Mouse (Mus musculus) left cerebral cortex, postnatal 10 days (tissue): Measurements from ENCODE around the gene Gla. TPM values are rescaled to one million over a fixed set of nuclear protein-coding genes. Genes with fewer than 3 reads are reported as not detected.
"Not testable (repeated sequence)": the region's sequence is repeated elsewhere in the genome, so short reads cannot be mapped to it uniquely, and the experiment has no call there.

Experiments used
- DNase-seq, 2 experiments: peaks; one replicate each; pipeline ENCODE4 v3.0.0; 2021 to 2022; ENCODE audit warnings: low spot score in 2 of 2, mixed read lengths in 1 of 2; ENCODE audit errors: extremely low spot score in 1 of 2
- intact Hi-C: fragments of 180-260 bp; cut with DNase I; formaldehyde crosslinking; loops from one replicate; pipeline ENCODE4 v1.15.1; 2025
- total RNA-seq, 2 experiments: library from RNA; stranded (reverse); gene quantifications; 2 replicates each; pipeline ENCODE4 v1.2.3; 2021

Gla gene
- total RNA-seq, 2 experiments from 2014 or later: 8.8 to 9.2 TPM

DNA sequence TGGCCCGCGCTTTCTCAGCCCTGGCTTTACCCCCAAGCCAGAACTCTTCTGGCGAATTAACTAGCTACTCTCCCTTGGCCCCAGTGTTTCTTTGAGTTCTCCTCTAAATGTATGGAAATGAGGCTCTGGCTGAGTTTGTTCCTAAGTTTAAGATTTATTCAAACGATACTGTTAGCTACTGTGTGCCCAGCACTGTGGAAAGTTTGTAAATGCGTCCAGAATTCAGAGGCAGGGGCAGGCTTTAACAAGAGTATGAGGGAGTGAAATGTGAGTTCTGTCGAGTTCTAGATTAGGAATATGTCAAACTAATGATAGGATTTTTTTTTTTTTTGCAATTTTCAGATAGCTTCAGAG, 59.0 kb downstream of the Gla start:
- intact Hi-C loops: no loop called here

DNA sequence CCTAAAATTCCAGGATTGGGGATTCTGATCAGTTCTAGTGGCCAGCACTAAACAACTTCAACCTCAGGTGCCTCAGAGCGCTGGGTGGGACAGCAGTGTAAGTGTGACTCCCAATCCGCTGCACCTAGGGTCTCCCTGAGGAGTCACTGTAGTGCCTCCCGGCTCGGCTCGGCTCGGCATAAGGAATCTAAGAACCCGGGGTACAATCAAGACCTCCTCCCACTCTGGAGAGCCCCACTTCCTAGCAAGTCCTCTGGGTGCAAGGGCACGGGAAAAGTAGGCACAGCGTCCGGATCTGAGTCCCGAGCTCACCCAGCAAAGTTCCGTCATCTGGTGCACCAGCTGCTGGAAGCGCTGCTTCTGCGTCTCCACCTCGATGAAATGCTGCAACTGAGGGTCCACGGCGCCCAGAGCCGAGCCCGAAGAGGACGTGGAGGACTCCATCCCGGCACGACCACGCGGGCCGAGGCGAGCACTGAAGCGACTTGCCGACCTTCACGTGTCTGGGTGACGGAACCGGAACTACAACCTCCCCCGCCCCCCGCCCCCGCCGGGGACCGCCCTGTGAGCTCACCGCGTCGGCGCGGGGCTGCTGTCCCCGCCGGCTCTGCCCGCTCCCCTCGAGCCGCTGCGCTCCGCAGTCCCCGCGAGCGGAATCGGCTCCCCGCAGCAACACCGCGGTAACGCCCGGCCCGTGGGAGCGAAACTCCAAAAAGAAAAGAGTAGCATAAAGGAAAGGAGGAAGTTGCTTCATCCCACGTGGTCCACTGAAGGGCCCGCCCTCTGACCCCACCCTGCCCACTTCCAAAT, 59.6 kb downstream of the Gla start, which contains the start of gene Timm8a1:
Gene Timm8a1 (minus strand): TSS at position 721 of the 810 bp plus-strand sequence.
- intact Hi-C loops: no loop called here
- DNase-seq: peak in 1 of 2 experiments; percentile 69

More for the DNA sequence above, 59.0 kb downstream of the Gla start:
- DNase-seq: no peak

GRCm38 (mm10) chrX:134540414-134541135, 60.4 kb downstream of the Gla start:
- DNase-seq: no peak
- intact Hi-C loops: no loop called here

DNA sequence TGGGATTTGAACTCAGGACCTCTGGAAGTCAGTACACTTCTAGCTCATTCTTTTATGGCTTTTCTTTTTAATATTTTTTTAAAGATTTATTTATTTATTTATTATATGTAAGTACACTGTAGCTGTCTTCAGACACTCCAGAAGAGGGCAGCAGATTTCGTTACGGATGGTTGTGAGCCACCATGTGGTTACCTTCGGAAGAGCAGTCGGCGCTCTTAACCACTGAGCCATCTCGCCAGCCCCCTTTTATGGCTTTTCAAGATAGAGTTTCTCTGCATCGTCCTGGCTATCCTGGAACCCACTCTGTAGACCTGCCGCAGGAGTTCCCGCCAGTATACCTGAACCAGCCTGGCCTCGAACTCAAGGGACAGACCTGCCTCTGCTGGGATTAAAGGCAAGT, 61.1 kb downstream of the Gla start:
- DNase-seq, intact Hi-C loops: not testable (repeated sequence)

Other genes starting within 250 kb of the Gla start
- 10 to 100 TPM; 53.9 to 55.4 TPM for gene Drp2, start 196.6 kb downstream of the Gla start, total RNA-seq
- not detected for gene Taf7l, start 124.6 kb downstream of the Gla start, total RNA-seq
- 10 to 100 TPM; 20.2 to 26.5 TPM for gene Timm8a1, start 59.3 kb downstream of the Gla start, total RNA-seq
- gene Btk, start 17.6 kb downstream of the Gla start, total RNA-seq: 1 to 10 TPM in 1 of 2 experiments, under 1 TPM in 1; 0.93 to 1.6 TPM
- 100 to 1,000 TPM; 157 to 158 TPM for gene Rpl36a, start 15.5 kb downstream of the Gla start, total RNA-seq
- gene Hnrnph2, start 54 bp upstream of the Gla start, total RNA-seq: 100 to 1,000 TPM; 132 to 133 TPM
- gene Armcx4, start 85.4 kb upstream of the Gla start, total RNA-seq: 10 to 100 TPM; 51.3 to 51.5 TPM
- 10 to 100 TPM; 58.2 to 72.7 TPM for gene Armcx1, start 116.8 kb upstream of the Gla start, total RNA-seq
- gene Armcx6, start 150.3 kb upstream of the Gla start, total RNA-seq: 1 to 10 TPM; 7.0 to 8.9 TPM
- gene Armcx3, start 155.5 kb upstream of the Gla start, total RNA-seq: 10 to 100 TPM; 82.9 to 91.2 TPM
- gene Armcx2, start 208.1 kb upstream of the Gla start, total RNA-seq: 10 to 100 TPM; 90.3 to 94.4 TPM